Mouse (Mus musculus): Measurements from ENCODE around the gene Stag2. TPM values are rescaled to one million over a fixed set of nuclear protein-coding genes. Genes with fewer than 3 reads are reported as not detected.

The Stag2 gene
- total RNA-seq, 2 experiments from 2014 or later: 55.2 to 55.3 TPM

DNA sequence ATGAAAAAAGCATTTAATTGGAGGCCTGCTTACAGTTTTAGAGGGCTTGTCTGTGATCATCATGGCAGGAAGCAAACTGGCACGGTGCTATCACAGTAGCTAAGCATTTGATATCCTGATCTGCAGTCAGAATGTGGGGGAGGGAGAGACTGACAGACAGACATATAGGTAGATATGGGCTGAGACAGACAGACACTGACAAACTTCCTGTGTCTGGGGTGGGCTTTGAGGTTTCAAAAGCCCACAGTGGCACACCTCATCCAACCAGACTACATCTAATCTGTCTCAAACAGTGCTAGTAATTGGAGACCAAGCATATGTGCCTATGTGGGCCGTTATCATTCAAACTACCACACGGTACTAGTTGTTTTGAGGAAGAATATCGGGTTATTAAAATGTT lies 53.4 kb downstream of the Stag2 start:
- no peak for DNase-seq (ENCODE audit: low spot score in 2 of 2)

DNA sequence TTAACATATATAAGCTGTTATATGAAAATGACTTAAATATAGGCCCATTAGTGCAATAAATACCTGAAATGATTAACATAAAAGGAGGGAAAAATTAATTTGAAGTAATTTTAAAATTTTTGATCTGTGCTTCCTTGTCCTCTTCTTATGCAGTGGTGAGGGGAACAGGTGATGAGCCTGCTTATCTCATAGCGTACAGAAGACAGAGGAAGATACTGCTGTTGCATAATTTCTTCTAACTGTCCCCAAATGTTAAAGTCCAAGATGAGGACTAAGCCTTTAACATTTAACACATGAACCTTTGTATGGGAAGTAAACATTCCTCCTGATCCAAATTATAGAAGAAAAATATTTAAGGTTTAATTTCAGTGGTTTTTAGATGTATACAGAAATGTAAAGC lies 66.6 kb downstream of the Stag2 start:
- no peak for DNase-seq (ENCODE audit: low spot score in 2 of 2)

DNA sequence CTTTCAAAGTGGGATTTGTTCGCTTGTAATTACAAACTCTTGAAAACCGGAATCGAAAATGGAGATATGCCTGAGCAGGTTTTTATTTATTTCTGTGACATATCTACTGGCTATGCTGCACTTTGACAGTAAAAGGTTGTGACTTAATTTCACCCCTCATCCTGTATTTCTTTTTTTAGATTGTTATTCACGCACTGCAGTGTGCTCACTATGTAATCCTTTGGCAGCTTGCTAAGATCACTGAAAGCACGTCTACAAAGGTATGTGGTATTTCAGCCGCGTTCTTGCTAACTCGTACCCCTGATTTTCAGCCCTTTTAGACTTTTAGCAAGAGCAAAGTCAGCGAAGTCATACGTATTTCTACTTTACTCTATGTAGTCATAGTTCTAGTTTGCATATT lies 101.2 kb downstream of the Stag2 start:
- no peak for DNase-seq (ENCODE audit: low spot score in 2 of 2)

DNA sequence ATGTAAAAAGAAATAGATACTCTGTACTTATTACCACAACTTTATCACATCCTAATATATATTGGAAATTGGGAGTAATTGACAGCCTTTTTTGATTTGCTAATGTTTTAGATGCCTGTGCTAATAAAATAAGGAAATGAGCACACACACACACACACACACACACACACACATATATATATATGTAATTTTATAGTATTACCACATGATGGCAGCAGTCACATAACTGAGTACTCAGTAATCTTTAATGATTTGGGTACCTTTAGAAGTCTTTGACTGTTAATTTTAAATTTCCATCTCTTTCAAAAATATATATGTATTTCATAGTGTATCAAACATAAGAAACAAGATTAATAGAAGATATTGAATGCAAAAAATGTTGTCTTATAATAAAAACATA lies 123.6 kb downstream of the Stag2 start:
- no peak for DNase-seq (ENCODE audit: low spot score in 2 of 2)

DNA sequence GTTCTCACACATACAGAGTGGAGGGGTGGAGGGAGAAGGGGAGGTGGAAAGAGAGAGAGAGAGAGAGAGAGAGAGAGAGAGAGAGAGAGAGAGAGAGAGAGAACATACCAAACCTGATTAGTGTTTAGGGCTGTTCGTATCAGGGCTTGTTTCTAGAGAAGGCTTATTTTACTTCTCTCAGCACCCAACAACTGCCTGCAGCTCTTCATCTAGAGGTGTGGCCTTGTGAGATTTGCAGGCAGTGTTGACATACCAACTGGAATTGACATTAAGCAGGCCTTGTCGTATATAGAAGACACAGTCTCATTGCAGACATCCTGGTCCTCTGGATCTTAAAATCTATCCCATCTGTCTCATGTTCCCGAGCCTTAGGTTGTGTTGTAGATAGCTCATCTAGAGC lies 141.1 kb downstream of the Stag2 start:
- no peak for DNase-seq (ENCODE audit: low spot score in 2 of 2)

DNA sequence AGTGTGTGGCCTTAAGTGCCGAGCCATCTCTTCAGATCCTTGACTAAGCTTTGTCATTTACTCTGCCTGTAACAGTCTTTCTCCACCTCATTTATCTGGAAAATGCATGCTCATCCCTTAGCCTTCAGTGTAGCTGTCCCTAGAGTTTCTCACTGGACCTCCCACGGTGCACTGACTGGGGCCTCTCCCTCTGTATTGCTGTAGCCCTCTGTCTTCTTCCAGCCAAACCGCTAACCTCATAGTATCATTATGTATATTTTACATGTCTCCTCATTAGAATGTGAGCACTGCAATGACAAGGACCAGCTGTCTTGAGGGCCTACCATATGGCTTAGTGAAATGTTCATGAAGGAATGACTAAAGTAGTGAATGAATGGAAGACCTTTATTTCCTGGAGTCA lies 166.1 kb downstream of the Stag2 start:
- DNase-seq (ENCODE audit: low spot score in 2 of 2): peak in 1 of 2 experiments; percentile 23

DNA sequence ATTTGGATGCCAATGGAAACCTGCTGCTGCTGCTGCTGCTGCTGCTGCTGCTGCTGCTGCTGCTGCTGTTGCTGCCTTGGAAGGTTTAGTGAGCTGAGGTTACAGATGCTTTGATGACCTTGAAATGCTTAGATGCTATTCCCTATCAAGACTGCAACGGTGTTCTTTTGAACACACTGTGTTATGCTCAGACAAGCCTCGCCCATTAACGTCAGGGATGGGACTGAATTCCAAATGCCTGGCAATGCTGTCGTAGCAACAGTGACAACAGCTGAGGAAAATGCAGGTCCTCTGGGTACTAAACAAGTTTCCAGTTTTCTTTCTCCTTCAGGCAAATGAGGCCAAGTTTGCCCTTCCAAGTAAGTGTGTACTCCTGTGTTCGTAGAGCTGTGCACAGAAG lies 171.3 kb downstream of the Stag2 start:
- no peak for DNase-seq (ENCODE audit: low spot score in 2 of 2)

DNA sequence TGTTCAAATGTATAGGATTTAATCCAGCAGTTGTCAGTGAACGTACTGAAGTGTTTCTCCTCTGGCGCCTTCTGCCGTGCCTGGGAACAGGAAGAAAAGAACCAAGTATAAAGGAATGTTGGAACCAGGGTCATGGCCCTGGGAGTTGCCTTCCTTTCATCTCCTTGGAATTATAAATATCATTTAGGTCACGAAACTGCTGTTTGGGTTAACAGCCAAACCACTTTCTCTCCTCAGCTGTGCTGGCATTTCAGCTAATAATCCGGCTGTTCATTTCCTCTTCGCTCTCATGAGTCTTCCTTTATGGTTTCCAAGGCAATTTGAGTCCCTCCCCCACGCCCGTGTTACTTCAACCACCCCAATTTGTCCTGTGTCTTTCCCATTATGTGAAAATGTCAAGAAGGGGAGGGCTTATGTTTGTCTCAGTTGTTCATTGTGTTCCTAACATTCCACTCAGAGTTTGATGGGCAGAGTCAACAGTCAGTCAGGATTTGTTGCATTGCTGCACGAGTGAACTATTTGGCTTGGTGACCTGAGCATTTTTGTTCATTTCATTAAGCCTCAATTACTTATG lies 172.2 kb downstream of the Stag2 start:
- no peak for DNase-seq (ENCODE audit: low spot score in 2 of 2)

DNA sequence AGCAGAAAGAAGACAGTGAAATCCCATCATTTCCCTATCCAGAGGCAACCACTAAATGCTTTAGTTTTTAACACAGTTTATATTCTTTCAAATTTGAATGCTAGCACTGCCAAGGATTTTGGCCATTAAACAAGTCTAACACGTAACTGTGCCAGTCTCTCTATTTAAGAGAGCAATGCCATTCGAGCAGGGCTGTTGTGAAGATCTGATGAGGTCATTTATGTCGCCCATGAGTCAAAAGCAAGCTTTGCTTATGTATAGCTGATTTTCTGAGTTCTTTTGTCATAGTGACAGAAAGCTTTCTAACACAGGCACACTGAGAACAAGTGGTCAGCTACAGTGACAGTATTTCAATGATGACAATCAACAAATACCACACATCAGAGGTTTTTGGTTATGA lies 175.7 kb downstream of the Stag2 start:
- DNase-seq (ENCODE audit: low spot score in 2 of 2): no peak

Other genes with a start within 250 kb of the Stag2 start
- 10 to 100 TPM; 46.8 to 48.2 TPM for gene Thoc2, start 228.6 kb upstream of the Stag2 start, total RNA-seq (2021)
- 10 to 100 TPM; 40.3 to 49.8 TPM for gene Xiap, start 89.6 kb upstream of the Stag2 start, total RNA-seq (2021)

All from layer of hippocampus, adult 18-20 months (tissue).